29 mouse cellular contexts compared by ENCODE assay signal in genomic region chr2:125477367-125477766, GRCm38 (mm10). TPM values are rescaled to one million over a fixed set of nuclear protein-coding genes. Genes with fewer than 3 reads are reported as not detected.
DNase-seq lines count a peak whose midpoint lies in the region; ATAC-seq and TF ChIP-seq lines count a peak whose summit lies in the region.
"Had no signal": no experiment of that assay in that cellular context is flagged by ENCODE, and none has a peak within 500 bp of the region (broad histone marks: within the 10 kb centered on the region; RNA-seq: fewer than 3 reads in every experiment).

No protein-coding gene starts in this region.

- no peak for TF ChIP-seq EP300 in heart, adult 2 months (IDR thresholded peaks at IDR 0.05; ENCODE audit: insufficient read depth, low read depth, low read length)
- TF ChIP-seq EP300 in lung, postnatal 0 days (IDR thresholded peaks at IDR 0.05), result no peak

- peak overlapping the region; percentile 11; the same call in 1 of the 2 replicates for H3K27ac ChIP-seq in heart, adult 2 months
- H3K27ac ChIP-seq in lung, postnatal 0 days (ENCODE audit: low read length), result 0 out of 2 replicates have a peak overlapping the region, but pooled peaks have one; percentile 4
- H3K27ac ChIP-seq: forebrain, embryonic 10.5 days; forebrain, embryonic 13.5 days; heart, embryonic 15.5 days; hindbrain, embryonic 14.5 days; hindbrain, postnatal 0 days had no signal

- TF ChIP-seq CTCF in heart, adult 2 months (IDR thresholded peaks at IDR 0.05), result no peak
- no peak for TF ChIP-seq CTCF in lung, postnatal 0 days (IDR thresholded peaks at IDR 0.05)

- peaks cover 21% of the 10 kb centered on the region for H3K36me3 ChIP-seq in heart, adult 2 months (ENCODE audit: control insufficient read depth, insufficient read depth, low read length)
- H3K36me3 ChIP-seq in lung, postnatal 0 days (ENCODE audit: insufficient read depth, low read length), result no peaks in the 10 kb centered on the region
- H3K36me3 ChIP-seq: G1E; heart, embryonic 15.5 days had no signal

- no peaks in the 10 kb centered on the region for H3K9me3 ChIP-seq in lung, postnatal 0 days (ENCODE audit: low read length)
- H3K9me3 ChIP-seq: forebrain, embryonic 10.5 days; forebrain, embryonic 13.5 days; G1E; heart, embryonic 12.5 days; heart, embryonic 15.5 days had no signal

- peaks cover 27% of the 10 kb centered on the region for H3K4me1 ChIP-seq in heart, adult 2 months (ENCODE audit: control insufficient read depth, insufficient read depth, low read length)
- peaks cover 7% of the 10 kb centered on the region; the same call in 1 of the 2 replicates for H3K4me1 ChIP-seq in lung, postnatal 0 days (ENCODE audit: insufficient read depth, low read depth, low read length)
- H3K4me1 ChIP-seq: forebrain, embryonic 10.5 days; forebrain, embryonic 13.5 days had no signal

- peak; percentile 57 to 78 for DNase-seq in cerebellum, postnatal 14 days
- peak in 1 of 2 experiments; percentile 16 for DNase-seq in heart, adult 2 months
- no peak for DNase-seq in heart, postnatal 4 days
- no peak for DNase-seq in lung, postnatal 0 days (ENCODE audit: low spot score)
- DNase-seq in lung, postnatal 25 days (ENCODE audit: low spot score), result no peak
- DNase-seq: adrenal gland, postnatal 10 days; adrenal gland, postnatal 36 days; B cell, adult 2 months; cerebellum, adult 11 months; cerebellum, adult 2 months; gastrocnemius, postnatal 25 days; heart, adult 18-20 months; heart, postnatal 10 days; heart, postnatal 36 days; kidney, adult 18-20 months had no signal

- no peak for ATAC-seq in cerebellum, adult (ENCODE audit: insufficient number of reproducible peaks, low FRiP score, low TSS enrichment)
- no peak for ATAC-seq in lung, postnatal 0 days
- ATAC-seq: forebrain, embryonic 13.5 days; forebrain, embryonic 16.5 days; hindbrain, postnatal 0 days; inflammation-experienced regulatory T-cells, adult 6 months; intestine, embryonic 16.5 days; Patski had no signal

- no peak overlapping the region for H3K4me2 ChIP-seq in lung, postnatal 0 days (replicated peaks; ENCODE audit: low read depth, low read length)
- H3K4me2 ChIP-seq: forebrain, embryonic 13.5 days; heart, embryonic 12.5 days; heart, embryonic 15.5 days; hindbrain, embryonic 14.5 days had no signal

- no peaks in the 10 kb centered on the region for H3K27me3 ChIP-seq in heart, adult 2 months (ENCODE audit: control insufficient read depth, insufficient read depth, low read length)
- H3K27me3 ChIP-seq in lung, postnatal 0 days (replicated peaks; ENCODE audit: insufficient read depth, low read length), result no peaks in the 10 kb centered on the region
- H3K27me3 ChIP-seq: CH12.LX; forebrain, embryonic 13.5 days; heart, embryonic 12.5 days; heart, embryonic 15.5 days; Patski had no signal

- intact Hi-C loops in heart, adult 2 months (cut with DNase I), result no loop called here

- no peak overlapping the region for H3K4me3 ChIP-seq in heart, adult 2 months
- no peak overlapping the region for H3K4me3 ChIP-seq in lung, postnatal 0 days (ENCODE audit: low read depth, low read length)
- H3K4me3 ChIP-seq: forebrain, embryonic 10.5 days; forebrain, embryonic 13.5 days; heart, embryonic 12.5 days; heart, embryonic 15.5 days had no signal

- H3K9ac ChIP-seq in heart, adult 2 months (ENCODE audit: low read depth, low read length), result no peak overlapping the region
- H3K9ac ChIP-seq in lung, postnatal 0 days (replicated peaks; ENCODE audit: low read depth), result no peak overlapping the region
- H3K9ac ChIP-seq: forebrain, embryonic 13.5 days; heart, embryonic 12.5 days; heart, embryonic 15.5 days; hindbrain, embryonic 14.5 days had no signal

- WGBS in heart, adult 2 months, result 59% methylated on average over 3 of the region's 3 CpGs
- WGBS in lung, postnatal 0 days, result 80% methylated on average over 3 of the region's 3 CpGs

- no peaks in the 10 kb centered on the region for H3K79me2 ChIP-seq in heart, adult 2 months (replicated peaks; ENCODE audit: control insufficient read depth, insufficient read depth, low read length)

- no peak for TF ChIP-seq POLR2A in heart, adult 2 months (IDR thresholded peaks at IDR 0.05; ENCODE audit: insufficient read depth, low read depth, low read length)

RNA-seq across cellular contexts. Expression of gene Gm9913, which starts 27.5 kb away (rescaled TPM):
- under 1 TPM; 0.21 to 0.23 TPM for total RNA-seq in heart, adult 2 months (2021)
- 0.29 and 0.35 TPM in 2 replicates for polyA plus RNA-seq in heart, adult 2 months (2012; rRNA removed)
- total RNA-seq in heart, postnatal 4 days (2021), result under 1 TPM; 0.57 to 0.65 TPM
- 0.33 and 0.68 TPM in 2 replicates for polyA plus RNA-seq in lung, postnatal 0 days (2015; fragmentation: Nextera tagmentation; extraction: Ambion mirVana)
- total RNA-seq: adrenal gland, postnatal 36 days; CH12.LX; G1E; gastrocnemius, adult 8-10 months; hindbrain, postnatal 0 days had no signal
- polyA plus RNA-seq: forebrain, embryonic 13.5 days; G1E; hindbrain, embryonic 14.5 days; inflammation-experienced regulatory T-cells, adult 6 months had no signal

RNA-seq across cellular contexts. Expression of gene Fbn1, which starts 30.4 kb away (rescaled TPM):
- total RNA-seq in heart, adult 2 months (2021), result 10 to 100 TPM; 28.8 to 43.9 TPM
- polyA plus RNA-seq in heart, adult 2 months (2012; rRNA removed), result 15.0 and 27.6 TPM in 2 replicates
- total RNA-seq in heart, postnatal 4 days (2021), result 100 to 1,000 TPM; 223 to 241 TPM
- polyA plus RNA-seq in lung, postnatal 0 days (2015; fragmentation: Nextera tagmentation; extraction: Ambion mirVana), result 23.6 and 25.7 TPM in 2 replicates
- polyA plus RNA-seq: G1E; inflammation-experienced regulatory T-cells, adult 6 months had no signal

Comparison
In these comparisons a context has a peak if more than half of its experiments do, and no peak if none do; other contexts are left out.
1. RNA of gene Fbn1, which starts 30.4 kb away (total RNA-seq): 223 to 241 TPM in heart, postnatal 4 days; 28.8 to 43.9 TPM in heart, adult 2 months; every median in the first group is over 4 times any median in the second.
2. DNase-seq: peak in cerebellum, postnatal 14 days (2 of 2); none in heart, postnatal 4 days (single experiment), lung, postnatal 0 days (single experiment) and lung, postnatal 25 days (single experiment).